Mouse (Mus musculus): Measurements from ENCODE around the gene Efs.

The Efs gene

GRCm38 (mm10) chr14:54874165-54874564, 51.8 kb downstream of the Efs start:
- DNase-seq (ENCODE audit: low spot score in 2 of 2): no peak

- no peak for DNase-seq (ENCODE audit: low spot score in 2 of 2)
These were observed 55.1 kb downstream of the Efs start, which contains the start of gene Homez for GRCm38 (mm10) chr14:54870861-54871260. Gene Homez (minus strand): TSS chr14:54870961.

- no peak for DNase-seq (ENCODE audit: low spot score in 2 of 2)
These were observed 57.9 kb downstream of the Efs start for GRCm38 (mm10) chr14:54868026-54868425.

- DNase-seq (ENCODE audit: low spot score in 2 of 2): peak in 1 of 2 experiments; percentile 36
These were observed 59.0 kb downstream of the Efs start for GRCm38 (mm10) chr14:54866936-54867335.

Measured in spleen, postnatal 14 days (tissue).